ENCODE assay signal across 8 mouse cellular contexts in genomic region chr16:33829301-33829831, GRCm38 (mm10). TPM values are rescaled to one million over a fixed set of nuclear protein-coding genes. Genes with fewer than 3 reads are reported as not detected.
DNase-seq lines count a peak whose midpoint lies in the region; ATAC-seq lines count a peak whose summit lies in the region.

Gene Itgb5 (plus strand): TSS chr16:33829665.

- peaks cover 22% of the 10 kb centered on the region for H3K4me1 ChIP-seq in intestine, embryonic 16.5 days (ENCODE audit: control insufficient read depth, insufficient read depth, low read length)

- no peaks in the 10 kb centered on the region for H3K36me3 ChIP-seq in intestine, embryonic 16.5 days (ENCODE audit: control insufficient read depth, insufficient read depth, low read length)
- no peaks in the 10 kb centered on the region for H3K36me3 ChIP-seq in splenic B cell, adult 2 months (ENCODE audit: control insufficient read depth, insufficient read depth, low read length, poor library complexity, severe bottlenecking)

- H3K4me2 ChIP-seq in intestine, embryonic 16.5 days (ENCODE audit: low read depth, low read length): peak within 1 kb of the TSS; percentile 69

- peak within 1 kb of the TSS; percentile 87 for H3K27ac ChIP-seq in intestine, embryonic 16.5 days (ENCODE audit: low read length)

- H3K9me3 ChIP-seq in intestine, embryonic 16.5 days (ENCODE audit: control insufficient read depth, low read length): no peaks in the 10 kb centered on the region

- intact Hi-C loops in left cerebral cortex, postnatal 36 days (cut with DNase I): no loop called here

- DNase-seq in spleen, postnatal 36 days (ENCODE audit: low spot score in 2 of 2): peak; percentile 12 to 15
- DNase-seq in spleen, adult 12 weeks (ENCODE audit: low spot score): no peak
- DNase-seq in embryo, embryonic 10.5 days (ENCODE audit: low spot score): peak; percentile 82
- peak; percentile 24 to 43 for DNase-seq in left cerebral cortex, postnatal 36 days (ENCODE audit: low spot score in 2 of 2)
- peak; percentile 21 for DNase-seq in splenic B cell, adult 2 months (ENCODE audit: low read depth, low spot score)

- under 1% methylated on average over 42 of the region's 43 CpGs for WGBS in intestine, embryonic 16.5 days

- ATAC-seq in granulocyte monocyte progenitor cell, adult 5-6 weeks (replicated peaks; ENCODE audit: poor library complexity, severe bottlenecking): peak; percentile 59
- ATAC-seq in intestine, embryonic 16.5 days: peak; percentile 85
- peak; percentile 42; the same call in 1 of the 2 replicates for ATAC-seq in megakaryocyte progenitor cell, adult 5-6 weeks (replicated peaks; ENCODE audit: poor library complexity)

- H3K9ac ChIP-seq in intestine, embryonic 16.5 days (ENCODE audit: low read depth, low read length): peak within 1 kb of the TSS; percentile 87

- no peaks in the 10 kb centered on the region for H3K27me3 ChIP-seq in intestine, embryonic 16.5 days (replicated peaks; ENCODE audit: control insufficient read depth, insufficient read depth, low read length)
- no peaks in the 10 kb centered on the region; the same call in 1 of the 2 replicates for H3K27me3 ChIP-seq in splenic B cell, adult 2 months (ENCODE audit: control insufficient read depth, insufficient read depth, low read length, poor library complexity, severe bottlenecking)

- H3K4me3 ChIP-seq in intestine, embryonic 16.5 days (ENCODE audit: low read length): peak within 1 kb of the TSS; percentile 92

RNA-seq across cellular contexts. Expression of gene Itgb5, which starts in this region (rescaled TPM):
- total RNA-seq in granulocyte monocyte progenitor cell, adult 5-6 weeks (2014; fragmentation: Nextera tagmentation): 8.1 and 19.6 TPM in 2 replicates
- total RNA-seq in granulocyte monocyte progenitor cell, adult 5-6 weeks (2017): 9.2 and 13.4 TPM in 2 replicates
- 6.6 and 9.3 TPM in 2 replicates for polyA plus RNA-seq in intestine, embryonic 16.5 days (2015; fragmentation: Nextera tagmentation; extraction: Ambion mirVana)
- 10 to 100 TPM; 35.6 to 37.1 TPM for total RNA-seq in left cerebral cortex, postnatal 36 days (2021)
- 4.4 and 8.1 TPM in 2 replicates for total RNA-seq in megakaryocyte progenitor cell, adult 5-6 weeks (2015)
- 5.5 and 8.5 TPM in 2 replicates for total RNA-seq in megakaryocyte progenitor cell, adult 5-6 weeks (2017)
